Mouse (Mus musculus) embryo, embryonic 11 days (tissue): ENCODE measurements at regions not wholly inside any gene's neighbourhood (a gene's known extent, or its start where the extent isn't known, plus 50 kb on each side); places are given as distances from the start of the nearest gene placed in this dataset.

ENCODE experiments used
- DNase-seq: peaks from one replicate; pipeline ENCODE4 v3.0.0-alpha.2; 2015

DNA sequence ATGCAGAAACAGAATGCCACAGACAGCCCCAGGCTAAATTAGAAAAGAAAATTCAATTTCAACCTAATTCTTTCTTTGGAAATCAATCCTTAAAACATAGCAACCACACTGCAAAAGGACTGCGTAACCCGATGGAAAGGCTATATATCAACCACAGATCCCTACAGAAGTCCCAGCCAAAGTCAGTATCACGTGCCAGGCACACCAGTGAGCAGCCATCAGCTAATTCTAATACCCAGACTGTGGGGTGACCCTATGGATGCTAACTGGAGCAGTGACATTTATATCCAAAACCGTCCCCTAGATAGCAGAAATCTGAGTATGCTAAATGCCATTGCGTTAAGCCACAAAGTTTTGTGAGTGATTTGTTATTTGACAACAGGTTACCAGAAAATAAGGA lies 286.5 kb upstream of the N6amt1 start:
- DNase-seq, result no peak

DNA sequence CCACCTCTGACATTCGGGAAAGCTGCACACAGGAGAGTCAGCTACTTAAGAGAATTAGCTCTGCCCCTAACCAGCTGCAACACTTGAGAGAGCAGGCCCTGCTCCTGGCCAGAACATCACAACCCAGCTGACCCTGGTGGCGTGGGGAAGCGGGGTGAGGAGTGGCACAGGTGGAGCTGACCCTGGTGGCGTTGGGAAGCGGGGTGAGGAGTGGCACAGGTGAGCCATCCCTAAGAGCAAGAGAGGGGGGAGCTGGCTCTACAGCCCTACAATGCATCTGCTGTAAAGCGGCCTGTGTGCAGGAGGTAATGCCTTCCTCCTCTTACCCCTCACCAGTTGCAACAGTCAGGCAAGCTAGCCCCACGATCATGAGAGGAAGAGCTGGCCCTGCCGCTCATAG lies 293.5 kb upstream of the N6amt1 start:
- no peak for DNase-seq

DNA sequence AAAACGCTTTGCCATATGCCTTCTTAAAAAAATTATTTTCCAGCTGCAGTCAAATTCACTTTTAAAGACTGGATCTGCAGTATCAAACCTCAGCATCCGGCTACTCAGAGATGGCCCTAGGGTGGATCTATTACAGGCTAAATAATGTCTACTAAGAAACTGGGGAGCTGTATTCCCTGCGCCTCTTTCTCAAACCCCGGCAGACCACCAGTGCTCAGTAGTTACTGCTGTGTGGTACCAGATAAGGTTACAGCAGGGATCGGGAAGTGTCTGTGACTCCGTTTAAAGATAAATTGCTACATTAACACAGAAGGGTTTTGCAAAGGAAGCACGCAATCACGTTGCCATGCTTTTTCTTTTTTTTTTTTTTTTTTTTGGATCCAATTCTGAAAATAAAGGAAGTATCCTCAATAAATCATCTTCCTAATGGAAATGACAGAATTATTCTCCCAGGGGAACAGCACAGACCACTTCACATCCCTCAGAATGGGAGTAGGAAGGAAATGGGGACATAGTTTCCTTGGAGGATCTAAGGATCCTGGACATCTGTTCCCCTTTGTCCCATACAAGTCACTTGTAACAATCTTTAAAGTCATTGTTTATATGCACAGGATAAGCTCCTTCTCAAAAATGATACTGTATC lies 304.1 kb upstream of the N6amt1 start:
- DNase-seq, result no peak

DNA sequence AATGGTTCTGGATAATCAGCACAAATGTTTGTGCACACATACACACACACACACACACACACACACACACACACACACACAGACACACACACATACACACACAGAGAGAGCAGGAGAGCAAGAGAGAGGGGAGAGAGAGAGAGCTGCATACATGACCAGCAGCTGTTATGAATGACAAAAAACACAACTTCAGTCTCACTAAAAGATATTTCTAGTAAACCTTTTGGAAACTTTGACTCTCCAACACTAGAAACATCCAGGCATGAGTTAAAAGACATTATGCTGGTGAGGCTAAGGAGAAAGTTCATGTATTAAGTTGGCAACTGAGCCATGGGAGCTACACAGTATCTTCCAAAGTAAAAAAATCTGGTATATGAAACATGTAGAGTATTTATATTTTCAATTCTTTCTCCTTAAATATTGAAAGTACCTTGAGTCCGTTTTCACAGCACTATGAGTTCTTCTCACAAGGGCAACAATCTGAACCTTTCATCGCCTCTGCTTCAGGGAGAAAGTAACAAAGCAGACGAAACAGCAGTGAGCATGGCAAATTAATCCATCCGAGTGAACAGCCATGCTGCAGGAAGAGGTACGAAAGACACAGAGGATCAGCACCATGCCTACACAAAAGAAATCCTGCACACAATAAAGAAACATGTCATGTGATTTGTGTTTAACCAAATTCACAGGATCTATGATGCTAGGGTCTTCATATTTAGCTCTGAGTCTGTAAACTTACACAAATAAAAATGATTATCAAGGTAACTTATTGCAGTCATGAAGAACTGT lies 309.0 kb upstream of the N6amt1 start:
- no peak for DNase-seq

DNA sequence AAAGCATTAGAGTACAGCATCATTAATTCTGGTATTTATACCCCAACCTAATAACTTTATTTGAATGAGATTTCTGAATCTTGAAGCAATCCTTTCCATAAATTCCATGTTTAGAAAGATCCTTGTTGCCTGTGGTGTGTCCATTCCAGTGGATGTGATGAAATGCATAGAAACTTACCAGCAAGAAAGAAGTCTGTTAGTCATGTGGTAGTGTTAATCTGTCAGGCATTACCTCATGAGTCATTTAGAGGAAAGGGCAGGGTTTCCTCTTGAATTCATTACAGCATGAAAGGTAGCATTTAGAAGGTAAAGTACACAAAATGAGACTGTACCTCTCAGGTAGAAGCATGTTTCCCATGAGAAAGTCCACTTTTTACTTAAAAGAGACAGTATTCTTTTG lies 310.3 kb upstream of the N6amt1 start:
- no peak for DNase-seq

DNA sequence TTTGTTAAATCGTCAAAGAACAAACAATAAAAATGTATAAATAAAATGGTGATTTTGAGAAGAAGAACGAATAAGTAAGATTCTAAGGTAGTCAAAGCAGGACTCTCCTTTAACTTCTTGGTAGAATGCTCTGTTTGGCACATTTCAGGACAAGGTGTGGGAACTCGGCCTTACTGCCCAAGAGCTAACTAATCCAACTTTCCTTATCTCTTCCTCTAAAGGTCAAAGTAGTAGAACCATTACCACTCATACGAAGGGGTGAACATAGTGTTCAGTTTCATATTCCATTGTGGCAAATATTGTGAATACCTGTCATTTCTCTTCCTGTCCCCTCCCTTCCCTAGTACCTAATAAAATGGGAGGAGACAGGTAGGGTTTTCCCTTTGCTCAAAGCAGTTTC lies 313.6 kb upstream of the N6amt1 start:
- no peak for DNase-seq

DNA sequence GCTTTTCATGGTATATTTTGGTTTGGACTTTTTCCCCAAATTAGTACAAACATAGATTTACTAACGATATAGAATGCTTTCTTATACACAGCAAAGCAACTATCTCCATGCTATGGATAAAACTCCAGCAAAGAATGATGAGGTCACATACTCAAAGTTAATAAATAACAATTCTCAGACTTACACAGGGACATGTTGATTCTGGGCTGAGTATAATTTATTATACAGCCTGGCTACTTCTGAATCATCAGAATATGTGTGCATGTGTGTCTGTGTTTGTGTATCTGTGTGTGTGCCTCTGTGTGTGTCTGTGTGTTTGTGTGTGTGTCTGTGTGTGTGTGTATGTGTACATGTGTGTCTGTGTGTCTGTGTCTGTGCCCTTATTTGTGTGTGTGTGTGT lies 314.1 kb upstream of the N6amt1 start:
- DNase-seq, result no peak

DNA sequence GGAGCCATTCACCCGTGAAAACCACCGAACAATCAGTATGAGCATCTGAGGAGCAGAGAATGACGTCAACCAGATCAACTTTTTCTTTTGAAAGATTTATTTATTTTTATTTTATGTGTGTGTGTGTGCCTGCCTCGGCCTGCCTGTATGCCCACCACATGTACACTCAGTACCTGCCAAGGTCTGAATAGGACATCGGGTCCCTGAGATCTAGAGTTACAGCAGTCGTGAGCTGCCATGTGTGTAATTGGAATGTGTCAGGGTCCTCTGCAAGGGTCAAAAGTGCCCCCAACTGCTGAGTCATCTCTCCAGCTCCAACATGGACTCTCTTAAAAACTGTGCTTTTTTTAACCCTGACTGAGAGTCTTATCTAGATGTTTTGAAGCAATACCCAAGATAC lies 316.9 kb upstream of the N6amt1 start:
- DNase-seq, result no peak

DNA sequence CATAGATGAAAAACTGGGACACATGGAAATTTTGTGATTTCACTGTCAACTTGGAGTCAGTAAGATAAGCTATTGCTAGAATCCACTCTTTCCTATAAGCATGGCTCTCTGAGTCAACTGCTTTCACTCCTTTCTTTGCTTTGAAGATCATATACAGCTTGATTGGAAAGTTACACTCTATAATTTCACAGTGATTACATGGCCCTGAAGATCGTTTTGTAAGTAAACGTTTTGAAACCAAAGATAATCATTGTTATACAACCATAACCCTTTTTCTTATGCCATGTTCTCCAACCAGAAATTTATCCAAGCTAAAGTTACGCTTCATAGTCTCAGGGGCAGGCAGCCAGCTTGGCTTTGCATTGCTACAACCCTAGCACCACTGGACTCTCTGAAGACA lies 322.1 kb upstream of the N6amt1 start:
- DNase-seq, result no peak

DNA sequence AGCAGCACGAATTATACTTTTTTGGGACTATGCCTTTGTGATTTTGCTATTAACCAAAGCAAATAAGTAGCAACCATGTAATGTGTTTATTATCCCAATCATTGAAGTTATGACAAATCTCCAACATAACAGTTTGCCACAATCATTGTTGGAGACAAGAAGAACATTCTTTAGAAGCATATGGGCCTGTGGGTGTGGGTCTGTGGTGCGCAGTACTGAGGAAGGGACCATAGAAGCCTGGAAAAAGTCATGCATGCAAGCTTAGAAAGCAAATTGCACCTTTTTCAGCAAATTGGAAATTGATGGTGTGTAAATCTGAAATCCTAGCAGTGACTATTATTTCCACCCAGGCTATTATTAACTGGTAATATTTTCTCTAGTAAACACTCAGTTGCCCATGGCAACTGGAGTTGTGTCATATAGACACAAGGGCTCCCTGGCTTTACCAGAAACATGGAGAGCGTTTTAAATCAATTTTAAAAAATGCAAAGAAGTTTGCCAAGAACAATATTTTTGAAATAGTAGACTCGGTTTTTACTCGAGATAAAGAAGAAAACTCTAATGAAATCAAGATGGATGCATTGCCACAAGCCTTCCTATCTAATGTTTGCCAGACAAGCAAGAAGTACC lies 325.4 kb upstream of the N6amt1 start:
- no peak for DNase-seq

DNA sequence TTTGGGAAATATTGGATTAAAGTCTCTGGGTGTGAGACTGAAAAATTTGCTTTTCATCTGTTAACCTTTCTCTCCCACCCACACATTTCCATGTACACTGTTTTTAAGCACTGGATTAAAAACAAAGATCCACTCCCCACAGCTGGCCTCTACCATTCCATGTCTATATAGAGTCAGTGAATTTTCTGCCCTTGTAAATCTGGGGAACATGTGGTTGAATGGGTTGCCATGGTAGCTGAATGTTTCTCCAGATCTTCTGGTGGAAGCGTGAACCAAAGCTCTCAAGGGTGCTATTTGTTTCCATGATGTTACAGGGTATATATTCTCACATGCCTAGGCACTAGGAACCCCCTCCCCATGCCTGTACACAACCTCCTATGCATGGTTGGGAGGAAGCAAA lies 326.4 kb upstream of the N6amt1 start:
- DNase-seq, result peak; percentile 14

DNA sequence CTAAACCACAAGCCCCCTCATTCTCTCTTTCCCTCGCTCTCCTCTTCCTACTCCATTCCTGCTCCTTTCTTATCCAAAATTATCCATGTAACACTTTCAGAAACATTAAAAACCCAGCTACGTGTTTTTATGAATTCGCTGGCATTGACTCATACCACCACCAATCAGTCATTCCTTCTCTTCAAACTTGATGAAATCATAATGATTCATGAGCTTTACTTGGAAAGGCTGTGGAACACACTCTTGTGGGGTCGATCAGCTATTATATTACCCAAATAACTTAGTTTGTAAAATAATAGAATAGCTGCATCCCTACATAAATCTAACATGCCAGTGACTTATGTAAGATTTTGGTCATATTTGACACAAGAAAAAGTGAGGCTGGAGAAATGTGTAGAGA lies 331.9 kb upstream of the N6amt1 start:
- no peak for DNase-seq

DNA sequence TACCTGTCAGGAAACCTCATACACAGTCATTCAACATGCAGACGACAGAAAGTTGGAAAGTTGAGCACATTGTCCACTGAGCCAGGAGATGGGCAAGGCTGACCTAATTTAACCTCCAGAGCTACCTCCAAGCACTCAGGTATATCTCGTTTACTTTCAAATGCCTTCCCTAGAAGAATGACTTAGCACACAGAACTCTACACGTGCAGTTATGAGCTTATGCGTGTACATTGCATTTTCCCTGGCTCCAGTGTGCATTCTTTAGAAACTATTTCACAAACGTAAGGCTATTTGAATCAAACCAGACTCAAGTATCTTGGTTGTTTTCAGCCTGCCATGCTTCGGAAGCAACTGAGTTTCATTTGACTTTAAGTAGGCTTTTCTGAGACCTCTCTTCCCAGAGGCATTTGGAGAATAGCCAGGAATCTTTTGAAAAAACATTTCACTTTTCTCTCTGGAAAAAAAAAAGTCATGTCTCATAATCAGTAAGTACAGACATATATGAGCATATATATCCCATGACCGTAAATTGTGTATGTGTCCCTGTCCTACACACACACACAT lies 336.8 kb upstream of the N6amt1 start:
- no peak for DNase-seq

DNA sequence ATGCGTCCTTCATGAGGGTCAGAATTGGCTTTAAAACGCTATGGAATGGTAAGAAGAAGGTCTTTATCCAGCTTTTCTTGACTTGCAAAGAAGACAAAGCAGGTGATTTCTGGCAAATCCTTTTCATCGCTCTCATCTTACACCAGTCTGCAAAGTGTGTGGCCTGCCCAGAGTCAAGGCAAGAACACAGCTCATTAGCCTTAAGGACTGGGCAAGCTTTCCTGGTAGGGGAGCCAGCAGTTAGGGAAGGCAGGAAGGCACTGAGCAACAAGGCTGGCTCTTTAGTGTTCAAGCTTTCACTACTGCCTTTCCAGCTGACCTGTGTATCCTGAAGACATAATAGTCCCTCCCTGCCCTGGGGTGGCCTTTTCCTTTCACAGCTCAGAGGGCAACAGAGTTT lies 352.4 kb upstream of the N6amt1 start:
- no peak for DNase-seq

DNA sequence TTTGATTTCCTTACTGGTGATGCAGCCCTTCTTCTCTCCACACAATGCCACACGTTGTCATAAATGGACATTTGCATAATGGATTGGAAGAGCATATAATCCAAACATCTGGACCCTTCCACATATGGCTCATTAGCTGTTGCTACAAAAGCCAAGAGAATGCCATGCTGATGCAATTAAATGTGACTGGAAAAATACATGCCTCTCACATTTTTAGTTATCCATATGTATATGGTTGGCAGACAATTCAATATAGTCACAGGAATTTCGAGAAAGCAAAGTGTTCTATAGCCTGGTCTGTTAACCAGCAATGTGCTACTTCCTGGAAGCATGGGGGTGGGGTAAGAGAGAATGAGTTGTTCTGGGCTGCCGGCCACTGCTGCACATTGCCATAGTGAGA lies 352.9 kb upstream of the N6amt1 start:
- DNase-seq, result no peak

DNA sequence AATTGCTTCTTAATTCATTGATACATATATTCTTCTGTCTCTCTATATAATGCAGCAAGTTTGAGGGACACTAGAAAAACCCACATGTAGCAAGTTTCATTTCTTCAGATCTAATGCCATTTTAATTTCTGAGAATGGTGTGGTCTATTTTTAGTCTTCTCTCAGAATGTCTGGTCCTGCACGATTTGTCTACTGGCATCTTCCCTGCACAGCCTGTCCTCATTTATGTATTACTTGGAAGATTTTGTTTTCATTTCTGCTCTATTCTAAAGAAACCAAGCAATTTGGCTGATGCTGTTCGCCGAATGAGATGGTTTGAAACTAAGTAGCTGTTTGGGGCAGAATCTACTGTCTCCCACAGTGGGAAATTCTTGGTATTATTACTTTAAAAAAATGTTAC lies 382.3 kb upstream of the N6amt1 start:
- no peak for DNase-seq

DNA sequence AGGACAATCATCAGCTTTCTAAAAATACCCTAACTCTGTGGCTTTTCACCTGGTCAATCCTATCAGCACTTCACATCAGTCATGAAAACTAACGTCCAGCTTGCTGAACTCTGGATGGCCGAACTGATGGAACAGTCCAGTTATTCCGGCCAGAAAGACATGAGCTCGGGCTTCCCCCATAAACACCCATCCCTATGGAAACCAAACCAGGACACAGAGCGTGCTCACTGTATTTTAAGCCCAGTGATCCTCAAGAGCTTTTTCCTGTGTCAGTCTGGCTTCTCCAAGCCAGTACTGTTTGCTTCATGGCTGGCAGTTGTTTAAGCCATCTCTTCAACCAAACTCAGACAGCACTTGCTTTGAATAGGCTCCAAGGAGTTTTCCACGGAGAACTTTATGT lies 404.3 kb upstream of the N6amt1 start:
- DNase-seq, result no peak

DNA sequence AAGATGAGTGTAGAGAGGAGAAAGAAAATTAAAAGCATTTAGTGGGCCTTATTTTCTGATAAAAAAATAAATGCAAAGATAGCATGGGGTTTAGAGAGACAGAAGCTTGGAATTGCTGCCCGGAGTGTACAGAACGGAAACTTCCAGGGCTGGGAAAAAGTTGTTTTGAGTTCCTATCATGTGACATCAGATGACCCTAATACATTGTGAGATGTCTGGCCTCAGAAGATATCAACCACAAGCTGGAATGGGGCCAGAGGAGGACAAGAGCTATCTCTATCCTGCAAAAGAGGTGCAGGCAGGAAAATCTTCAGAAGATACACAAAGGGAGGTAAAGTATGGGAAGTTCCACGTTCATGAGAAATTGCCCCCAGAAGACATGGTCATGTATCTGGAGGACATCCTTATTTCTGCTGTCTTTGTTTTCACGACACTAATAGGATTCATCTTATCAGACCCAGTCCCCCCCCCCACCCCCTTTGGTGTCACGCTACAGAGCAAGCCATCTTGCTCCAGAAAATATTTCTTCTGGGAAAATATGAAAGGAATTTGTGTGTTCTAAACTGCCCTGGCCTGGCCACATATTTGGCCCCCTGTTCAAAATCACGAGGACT lies 408.3 kb upstream of the N6amt1 start:
- DNase-seq, result no peak

DNA sequence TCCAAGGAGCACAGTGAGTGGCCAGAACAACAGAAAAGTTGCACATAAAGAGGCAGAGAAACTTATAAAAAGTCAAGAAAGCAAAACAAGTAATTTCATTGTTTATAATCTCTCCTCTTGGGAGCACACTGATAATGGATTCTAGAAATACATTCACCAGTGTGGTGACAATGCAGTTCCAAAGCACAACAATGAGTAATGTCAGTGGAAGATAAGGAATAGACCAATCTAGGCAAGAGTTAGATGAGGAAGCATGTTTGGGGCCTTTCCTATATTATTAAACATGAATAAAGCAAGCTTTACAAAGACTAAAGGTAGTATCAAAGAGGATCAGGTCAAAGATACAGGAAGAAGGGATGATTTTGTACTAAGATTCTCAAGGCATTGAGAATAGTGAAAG lies 408.9 kb upstream of the N6amt1 start:
- DNase-seq, result no peak

DNA sequence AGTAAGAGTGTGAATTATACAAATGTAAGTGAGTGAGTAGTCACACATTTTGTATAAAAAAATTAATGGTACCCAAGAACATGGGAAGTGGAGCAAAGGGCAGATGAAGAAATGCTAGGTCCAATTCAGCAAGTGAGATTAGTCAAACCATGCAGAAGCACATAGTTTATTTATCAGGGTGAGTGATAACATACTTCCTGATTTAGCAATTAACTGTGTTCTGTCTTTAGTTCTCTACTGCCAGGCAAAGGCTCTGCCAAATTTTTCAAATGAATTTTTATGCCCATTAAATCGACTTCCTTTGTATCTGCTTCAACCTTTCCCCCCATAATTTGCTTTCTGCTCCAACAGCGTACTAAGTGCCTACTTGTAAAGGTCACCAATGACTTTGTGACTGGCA lies 419.0 kb upstream of the N6amt1 start:
- DNase-seq, result no peak

DNA sequence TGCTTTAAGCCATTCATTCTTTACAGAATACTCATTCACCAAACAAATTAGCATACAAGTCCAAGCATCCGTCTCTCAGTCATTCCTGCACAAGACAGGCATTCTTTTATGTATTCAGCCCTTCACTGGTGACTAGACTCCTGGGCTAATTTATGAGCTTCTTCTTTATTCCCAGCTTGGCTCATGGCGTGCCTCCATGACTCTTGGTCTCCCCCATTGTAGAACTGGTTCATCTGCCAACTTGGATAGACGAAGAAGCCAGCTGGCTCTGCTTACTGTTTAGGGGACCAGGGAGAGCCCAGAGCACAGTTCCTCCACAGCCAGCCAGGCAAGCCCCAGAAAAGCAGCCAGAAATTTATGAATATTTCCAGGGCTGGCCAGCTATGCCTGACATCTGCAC lies 421.2 kb upstream of the N6amt1 start:
- DNase-seq, result no peak

DNA sequence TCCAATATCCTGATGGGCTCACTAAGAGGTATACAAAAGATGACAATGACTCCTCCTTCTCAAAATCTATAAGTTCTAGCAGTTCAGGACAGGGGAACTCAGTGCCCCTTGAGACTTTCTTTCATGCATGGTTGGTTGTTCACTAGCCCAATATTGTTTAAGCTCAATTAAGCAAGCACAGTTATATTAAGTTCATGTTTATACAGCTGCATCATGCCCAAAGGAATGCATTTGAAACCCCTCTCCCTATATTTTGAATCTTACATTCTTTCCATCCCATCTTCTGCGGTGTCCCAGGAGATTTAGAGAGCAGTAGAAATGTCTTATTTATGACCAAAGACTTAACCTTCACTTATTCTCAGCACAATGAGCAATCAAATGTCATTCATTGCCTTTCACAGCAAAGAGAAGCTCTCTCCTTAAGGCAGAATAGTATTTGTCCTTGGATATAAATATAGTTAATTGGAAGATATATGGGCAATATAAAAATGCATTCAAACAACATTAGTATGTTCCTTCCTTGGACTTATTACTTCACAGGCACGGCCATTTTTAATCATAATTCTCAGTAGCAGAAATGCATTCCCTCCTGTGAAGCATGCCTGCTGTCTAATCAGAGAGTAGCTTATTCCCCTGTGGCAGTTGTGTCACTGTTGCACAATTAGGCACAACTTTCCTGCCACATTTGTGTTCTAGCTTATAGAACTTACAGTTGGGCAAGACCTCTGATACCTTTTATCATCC lies 455.8 kb upstream of the N6amt1 start:
- DNase-seq, result peak; percentile 16

DNA sequence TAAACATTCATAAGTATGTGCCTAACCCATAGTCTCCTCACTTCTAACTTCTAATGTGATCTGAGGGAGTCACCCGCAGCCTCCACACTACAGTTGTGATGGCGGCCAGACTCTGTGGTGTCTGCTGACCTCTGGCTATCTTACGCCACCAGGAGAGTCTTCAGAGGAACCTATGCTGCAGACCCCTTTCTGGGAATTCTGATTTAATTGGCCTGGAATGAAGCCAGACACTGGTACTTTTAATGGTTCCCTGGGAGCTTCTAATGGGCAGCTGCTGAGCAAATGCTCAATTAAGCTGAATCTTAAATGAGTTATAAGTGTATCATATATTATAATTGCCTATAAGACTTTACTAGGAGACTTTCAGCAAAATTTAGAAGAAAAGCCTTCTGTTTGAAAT lies 459.0 kb upstream of the N6amt1 start:
- no peak for DNase-seq
